Mouse (Mus musculus): ENCODE measurements around the gene Slc35f6.

DNA sequence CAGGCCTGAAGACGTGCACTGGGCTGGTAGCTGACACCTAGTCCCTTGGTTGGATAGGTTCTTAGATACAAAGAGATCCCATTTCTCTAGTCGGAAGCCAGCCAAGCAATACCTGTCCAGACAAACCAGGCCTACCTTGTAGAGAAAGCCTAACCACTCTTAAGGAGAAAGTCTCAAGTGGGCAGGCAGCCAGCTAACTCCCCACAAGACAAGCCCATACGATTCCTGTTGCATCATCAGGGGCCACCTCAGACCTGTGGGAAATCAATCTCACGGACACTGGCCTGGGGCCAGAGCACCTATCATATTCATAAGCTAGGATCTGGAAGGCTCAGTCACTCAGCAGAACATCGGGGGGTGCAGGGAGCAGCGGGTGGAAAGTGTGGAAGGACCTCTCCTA, 5.5 kb downstream of the Slc35f6 start:
- no peak for TF ChIP-seq CTCF (IDR thresholded peaks at IDR 0.05; ENCODE audit: low read depth)
- TF ChIP-seq EP300 (IDR thresholded peaks at IDR 0.05; ENCODE audit: low read depth) = no peak

Data from liver, embryonic 14.5 days (tissue).